Mouse (Mus musculus) left cerebral cortex, adult 9 months (tissue): Measurements from ENCODE around the gene Fbxo11.
"Not testable (repeated sequence)": the region's sequence is repeated elsewhere in the genome, so short reads cannot be mapped to it uniquely, and the experiment has no call there.

Source experiments
- DNase-seq, 2 experiments: peaks; one replicate each; pipeline ENCODE4 v3.0.0; 2022; ENCODE audit warnings: low spot score in 2 of 2

The Fbxo11 gene

GRCm38 (mm10) chr17:88067202-88067901 lies 2.3 kb upstream of the Fbxo11 start:
- no peak for DNase-seq

- no peak for DNase-seq
These were observed 1.7 kb upstream of the Fbxo11 start for GRCm38 (mm10) chr17:88066799-88067198.

GRCm38 (mm10) chr17:88065801-88066646 lies 933 bp upstream of the Fbxo11 start:
- peak; percentile 88 to 90 for DNase-seq

- peak; percentile 22 to 48 for DNase-seq
These were observed 602 bp downstream of the Fbxo11 start for GRCm38 (mm10) chr17:88064347-88065030.

GRCm38 (mm10) chr17:88063980-88064346 lies 1.1 kb downstream of the Fbxo11 start:
- peak; percentile 42 to 73 for DNase-seq

GRCm38 (mm10) chr17:88062860-88063580 lies 2.1 kb downstream of the Fbxo11 start:
- no peak for DNase-seq

GRCm38 (mm10) chr17:88061942-88062341 lies 3.1 kb downstream of the Fbxo11 start:
- no peak for DNase-seq

- no peak for DNase-seq
These were observed 6.8 kb downstream of the Fbxo11 start for GRCm38 (mm10) chr17:88058280-88058679.

GRCm38 (mm10) chr17:88057846-88058245 lies 7.2 kb downstream of the Fbxo11 start:
- no peak for DNase-seq

- DNase-seq, result no peak
These were observed 13.4 kb downstream of the Fbxo11 start for GRCm38 (mm10) chr17:88051679-88052078.

GRCm38 (mm10) chr17:88050892-88051291 lies 14.2 kb downstream of the Fbxo11 start:
- DNase-seq, result no peak

- DNase-seq, result no peak
These were observed 14.8 kb downstream of the Fbxo11 start for GRCm38 (mm10) chr17:88050318-88050717.

- no peak for DNase-seq
These were observed 22.7 kb downstream of the Fbxo11 start for GRCm38 (mm10) chr17:88042099-88043086.

- no peak for DNase-seq
These were observed 24.3 kb downstream of the Fbxo11 start for GRCm38 (mm10) chr17:88040810-88041209.

GRCm38 (mm10) chr17:88034418-88034817 lies 30.7 kb downstream of the Fbxo11 start:
- no peak for DNase-seq

GRCm38 (mm10) chr17:88031755-88032154 lies 33.3 kb downstream of the Fbxo11 start:
- no peak for DNase-seq

GRCm38 (mm10) chr17:88029194-88029970 lies 35.7 kb downstream of the Fbxo11 start:
- DNase-seq, result peak; percentile 20 to 54

GRCm38 (mm10) chr17:88025227-88025626 lies 39.9 kb downstream of the Fbxo11 start:
- peak in 1 of 2 experiments; percentile 57 for DNase-seq

- DNase-seq, result no peak
These were observed 41.2 kb downstream of the Fbxo11 start for GRCm38 (mm10) chr17:88023924-88024323.

GRCm38 (mm10) chr17:88016027-88016426 lies 49.1 kb downstream of the Fbxo11 start:
- not testable (repeated sequence) for DNase-seq
